In genomic region chr16:21607021-21607650, GRCm38 (mm10) we compare ENCODE assay signal across 12 mouse cellular contexts.
DNase-seq lines count a peak whose midpoint lies in the region; ATAC-seq and TF ChIP-seq lines count a peak whose summit lies in the region.
"Had no signal": no experiment of that assay in that cellular context is flagged by ENCODE, and none has a peak within 500 bp of the region (broad histone marks: within the 10 kb centered on the region; RNA-seq: fewer than 3 reads in every experiment).

No protein-coding gene starts in this region.

- intact Hi-C loops in heart, postnatal 25 days (cut with DNase I) = no loop called here

- no peaks in the 10 kb centered on the region for H3K9me3 ChIP-seq in heart, embryonic 12.5 days (replicated peaks)
- H3K9me3 ChIP-seq in lung, embryonic 14.5 days (ENCODE audit: low read depth, low read length) = no peaks in the 10 kb centered on the region
- H3K9me3 ChIP-seq: embryonic facial prominence, embryonic 10.5 days; forebrain, embryonic 12.5 days had no signal

- no peaks in the 10 kb centered on the region for H3K36me3 ChIP-seq in heart, embryonic 12.5 days
- no peaks in the 10 kb centered on the region for H3K36me3 ChIP-seq in lung, embryonic 14.5 days (ENCODE audit: insufficient read depth)
- H3K36me3 ChIP-seq: embryonic facial prominence, embryonic 10.5 days; forebrain, embryonic 12.5 days had no signal

- DNase-seq in heart, postnatal 25 days (ENCODE audit: low spot score) = no peak
- DNase-seq in lung, embryonic 14.5 days = peak; percentile 61
- no peak for DNase-seq in lung, adult 2 months
- peak; percentile 73 for DNase-seq in kidney, postnatal 10 days
- no peak for DNase-seq in ovary, adult 18-20 months (ENCODE audit: low spot score)
- no peak for DNase-seq in spleen, adult 18-20 months

- H3K27me3 ChIP-seq in heart, embryonic 12.5 days (replicated peaks) = no peaks in the 10 kb centered on the region
- H3K27me3 ChIP-seq in lung, embryonic 14.5 days (ENCODE audit: insufficient read depth, low read length) = no peaks in the 10 kb centered on the region
- H3K27me3 ChIP-seq: CH12.LX; forebrain, embryonic 12.5 days had no signal

- H3K4me2 ChIP-seq in heart, embryonic 12.5 days = no peak overlapping the region
- H3K4me2 ChIP-seq in lung, embryonic 14.5 days = no peak overlapping the region
- H3K4me2 ChIP-seq: forebrain, embryonic 12.5 days; hindbrain, embryonic 14.5 days had no signal

- 80% methylated on average over 8 of the region's 8 CpGs for WGBS in heart, embryonic 12.5 days
- WGBS in lung, embryonic 14.5 days = 71% methylated on average over 8 of the region's 8 CpGs
- 63% methylated on average over 8 of the region's 8 CpGs for WGBS in lung, adult 2 months

- no peak for TF ChIP-seq CTCF in lung, embryonic 14.5 days (IDR thresholded peaks at IDR 0.05; ENCODE audit: low read depth)
- no peak for TF ChIP-seq CTCF in lung, adult 2 months (IDR thresholded peaks at IDR 0.05; ENCODE audit: insufficient read depth, low read length)

- H3K9ac ChIP-seq in heart, embryonic 12.5 days = no peak overlapping the region
- H3K9ac ChIP-seq in lung, embryonic 14.5 days = no peak overlapping the region
- H3K9ac ChIP-seq: forebrain, embryonic 12.5 days; hindbrain, embryonic 14.5 days had no signal

- 0 out of 2 replicates have a peak, but pooled peaks have one; percentile 45 for ATAC-seq in heart, embryonic 12.5 days (ENCODE audit: insufficient number of reproducible peaks, low FRiP score)
- ATAC-seq in lung, embryonic 14.5 days (ENCODE audit: insufficient read depth) = peak; percentile 20; the same call in 1 of the 2 replicates
- peak; percentile 52 for ATAC-seq in erythroblast, adult 5-6 weeks (replicated peaks; ENCODE audit: low FRiP score, poor library complexity, severe bottlenecking)

- peaks cover 25% of the 10 kb centered on the region for H3K4me1 ChIP-seq in heart, embryonic 12.5 days (replicated peaks)
- H3K4me1 ChIP-seq in lung, embryonic 14.5 days (ENCODE audit: insufficient read depth) = peaks cover 12% of the 10 kb centered on the region
- no peaks in the 10 kb centered on the region for H3K4me1 ChIP-seq in lung, adult 2 months (ENCODE audit: control insufficient read depth, insufficient read depth, low read length)
- H3K4me1 ChIP-seq: embryonic facial prominence, embryonic 10.5 days; forebrain, embryonic 12.5 days had no signal

- no peak overlapping the region; the same call in 1 of the 2 replicates for H3K27ac ChIP-seq in heart, embryonic 12.5 days (ENCODE audit: poor library complexity, severe bottlenecking)
- H3K27ac ChIP-seq in lung, embryonic 14.5 days (ENCODE audit: low read depth) = peak overlapping the region; percentile 34; the same call in 1 of the 2 replicates
- H3K27ac ChIP-seq: embryonic facial prominence, embryonic 10.5 days; forebrain, embryonic 12.5 days; hindbrain, embryonic 14.5 days had no signal

- H3K4me3 ChIP-seq in heart, embryonic 12.5 days = no peak overlapping the region
- no peak overlapping the region for H3K4me3 ChIP-seq in lung, embryonic 14.5 days (ENCODE audit: low read depth, low read length)
- no peak overlapping the region for H3K4me3 ChIP-seq in lung, adult 2 months (replicated peaks; ENCODE audit: extremely low read depth, low read depth, low read length)
- H3K4me3 ChIP-seq: embryonic facial prominence, embryonic 10.5 days; forebrain, embryonic 12.5 days had no signal

- TF ChIP-seq POLR2A in lung, adult 2 months (IDR thresholded peaks at IDR 0.05; ENCODE audit: borderline replicate concordance, extremely low read depth, low read depth, low read length) = no peak

Comparison
In these comparisons a context has a peak if more than half of its experiments do, and no peak if none do; other contexts are left out.
1. DNase-seq: peak in lung, embryonic 14.5 days (single experiment) and kidney, postnatal 10 days (single experiment); none in heart, postnatal 25 days (single experiment), lung, adult 2 months (single experiment), ovary, adult 18-20 months (single experiment) and spleen, adult 18-20 months (0 of 2).
2. Peak in every context shown above with its lines, with median percentiles within 50 percentile points of each other: ATAC-seq.